Mouse (Mus musculus): ENCODE measurements at regions not wholly inside any gene's neighbourhood (a gene's known extent, or its start where the extent isn't known, plus 50 kb on each side); places are given as distances from the start of the nearest gene placed in this dataset.

DNA sequence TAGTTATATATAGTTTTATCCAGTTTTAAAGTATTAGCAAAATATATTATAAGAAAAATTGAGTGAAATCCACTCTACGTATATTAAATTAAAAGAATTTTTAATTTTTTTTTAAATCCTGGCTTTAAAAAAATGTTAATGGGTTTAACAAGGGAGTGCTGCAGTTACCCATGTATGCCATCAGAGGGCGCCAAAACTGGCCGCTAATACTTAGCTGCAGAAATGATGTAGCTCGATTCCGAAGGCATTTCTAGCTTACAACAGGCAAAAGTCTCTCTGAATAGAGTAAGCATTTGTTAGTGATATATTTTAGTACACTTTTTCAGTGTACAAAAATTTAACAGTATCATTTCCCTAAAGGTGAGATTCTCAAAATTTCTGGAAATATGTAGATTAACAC is 73.1 kb downstream of the Olfr444 start:
- DNase-seq (ENCODE audit: low spot score in 2 of 2) = peak in 1 of 2 experiments; percentile 15

Measured in frontal cortex, postnatal 10 days (tissue).